Mouse (Mus musculus) ES-Bruce4 (cell line): Measurements from ENCODE around the gene Ing4.

Experiments used
- CTCF ChIP-seq: IDR thresholded peaks from one replicate; pipeline ENCODE4 v1.8.1; 2011; ENCODE audit warnings: low read depth, low read length
- EP300 ChIP-seq: IDR thresholded peaks from 2 replicates; pipeline ENCODE4 v1.6.1; 2011; ENCODE audit warnings: low read depth, low read length; ENCODE audit not compliant: insufficient read depth
- POLR2A ChIP-seq: IDR thresholded peaks from one replicate; pipeline ENCODE4 v1.8.1; 2011; ENCODE audit warnings: low read length; ENCODE audit not compliant: insufficient read depth

GRCm38 (mm10) chr6:125008586-125009128 lies 30.9 kb upstream of the Ing4 start:
- TF ChIP-seq EP300 = peak; percentile 37; the same call in 1 of the 2 replicates
- TF ChIP-seq CTCF = no peak
- no peak for TF ChIP-seq POLR2A
